22 mouse cellular contexts compared by ENCODE assay signal in genomic region chr13:113032831-113033230, GRCm38 (mm10). TPM values are rescaled to one million over a fixed set of nuclear protein-coding genes. Genes with fewer than 3 reads are reported as not detected.
DNase-seq lines count a peak whose midpoint lies in the region; ATAC-seq lines count a peak whose summit lies in the region.
"Had no signal": no experiment of that assay in that cellular context is flagged by ENCODE, and none has a peak within 500 bp of the region (broad histone marks: within the 10 kb centered on the region; RNA-seq: fewer than 3 reads in every experiment).

No protein-coding gene starts in this region.

- DNase-seq in forebrain, embryonic 14.5 days (ENCODE audit: low spot score): no peak
- DNase-seq in hindbrain, embryonic 11.5 days (ENCODE audit: low spot score): peak; percentile 13
- DNase-seq in midbrain, embryonic 11.5 days (ENCODE audit: low spot score, missing footprints): peak; percentile 88
- DNase-seq: gastrocnemius, postnatal 25 days; heart, adult 11 months; heart, postnatal 14 days; kidney, adult 8-10 months; liver, postnatal 0 days; lung, postnatal 36 days; spleen, adult 18-20 months had no signal

- peaks cover 14% of the 10 kb centered on the region; the same call in 1 of the 2 replicates for H3K4me1 ChIP-seq in forebrain, embryonic 14.5 days (ENCODE audit: control insufficient read depth, insufficient read depth, low read length)
- H3K4me1 ChIP-seq in forebrain, embryonic 12.5 days: peaks cover 25% of the 10 kb centered on the region
- H3K4me1 ChIP-seq in hindbrain, embryonic 11.5 days (replicated peaks; ENCODE audit: control insufficient read depth, insufficient read depth, low read length): peaks cover 7% of the 10 kb centered on the region
- H3K4me1 ChIP-seq in hindbrain, embryonic 12.5 days: peaks cover 19% of the 10 kb centered on the region
- peaks cover 6% of the 10 kb centered on the region; the same call in 1 of the 2 replicates for H3K4me1 ChIP-seq in midbrain, embryonic 11.5 days (ENCODE audit: control insufficient read depth, insufficient read depth, low read length)
- H3K4me1 ChIP-seq in midbrain, embryonic 16.5 days (ENCODE audit: control insufficient read depth, insufficient read depth, low read length): peaks cover 17% of the 10 kb centered on the region
- peaks cover 6% of the 10 kb centered on the region; the same call in 1 of the 2 replicates for H3K4me1 ChIP-seq in neural tube, embryonic 14.5 days (ENCODE audit: control insufficient read depth, insufficient read depth, low read length)

- no peak overlapping the region for H3K27ac ChIP-seq in forebrain, embryonic 14.5 days (ENCODE audit: low read depth, low read length)
- no peak overlapping the region for H3K27ac ChIP-seq in forebrain, embryonic 12.5 days
- H3K27ac ChIP-seq in hindbrain, embryonic 11.5 days (ENCODE audit: low read depth, low read length): no peak overlapping the region
- H3K27ac ChIP-seq in hindbrain, embryonic 12.5 days: no peak overlapping the region
- no peak overlapping the region for H3K27ac ChIP-seq in midbrain, embryonic 11.5 days (ENCODE audit: low read depth, low read length)
- no peak overlapping the region for H3K27ac ChIP-seq in midbrain, embryonic 16.5 days (ENCODE audit: low read length)
- no peak overlapping the region for H3K27ac ChIP-seq in neural tube, embryonic 14.5 days (ENCODE audit: low read depth, low read length)
- H3K27ac ChIP-seq: embryonic facial prominence, embryonic 15.5 days; heart, embryonic 13.5 days; kidney, postnatal 0 days; liver, embryonic 12.5 days had no signal

- H3K9me3 ChIP-seq in forebrain, embryonic 14.5 days (replicated peaks; ENCODE audit: control insufficient read depth, low read length): no peaks in the 10 kb centered on the region
- H3K9me3 ChIP-seq in forebrain, embryonic 12.5 days: no peaks in the 10 kb centered on the region
- no peaks in the 10 kb centered on the region for H3K9me3 ChIP-seq in hindbrain, embryonic 11.5 days (ENCODE audit: control insufficient read depth, low read length)
- no peaks in the 10 kb centered on the region for H3K9me3 ChIP-seq in hindbrain, embryonic 12.5 days (replicated peaks)
- no peaks in the 10 kb centered on the region for H3K9me3 ChIP-seq in midbrain, embryonic 11.5 days (ENCODE audit: control insufficient read depth, low read length)
- H3K9me3 ChIP-seq in midbrain, embryonic 16.5 days (replicated peaks; ENCODE audit: control insufficient read depth, low read length, poor library complexity, severe bottlenecking): no peaks in the 10 kb centered on the region
- no peaks in the 10 kb centered on the region for H3K9me3 ChIP-seq in neural tube, embryonic 14.5 days (ENCODE audit: control insufficient read depth, low read length)
- H3K9me3 ChIP-seq: embryonic facial prominence, embryonic 10.5 days; embryonic facial prominence, embryonic 15.5 days; G1E; heart, embryonic 13.5 days; liver, embryonic 12.5 days had no signal

- no peak overlapping the region for H3K4me3 ChIP-seq in forebrain, embryonic 14.5 days (ENCODE audit: low read depth, low read length)
- H3K4me3 ChIP-seq in forebrain, embryonic 12.5 days (replicated peaks): no peak overlapping the region
- H3K4me3 ChIP-seq in hindbrain, embryonic 11.5 days (ENCODE audit: low read depth, low read length): no peak overlapping the region
- no peak overlapping the region for H3K4me3 ChIP-seq in hindbrain, embryonic 12.5 days
- no peak overlapping the region for H3K4me3 ChIP-seq in midbrain, embryonic 11.5 days (ENCODE audit: low read depth, low read length)
- no peak overlapping the region for H3K4me3 ChIP-seq in midbrain, embryonic 16.5 days (ENCODE audit: low read depth, low read length)
- H3K4me3 ChIP-seq in neural tube, embryonic 14.5 days (ENCODE audit: low read depth, low read length): no peak overlapping the region

- peaks cover 26% of the 10 kb centered on the region for H3K27me3 ChIP-seq in forebrain, embryonic 14.5 days (replicated peaks; ENCODE audit: control insufficient read depth, insufficient read depth, low read length)
- H3K27me3 ChIP-seq in forebrain, embryonic 12.5 days: peaks cover 61% of the 10 kb centered on the region
- peaks cover 27% of the 10 kb centered on the region for H3K27me3 ChIP-seq in hindbrain, embryonic 11.5 days (ENCODE audit: control insufficient read depth, insufficient read depth, low read length)
- H3K27me3 ChIP-seq in hindbrain, embryonic 12.5 days: peaks cover 50% of the 10 kb centered on the region
- H3K27me3 ChIP-seq in midbrain, embryonic 11.5 days (ENCODE audit: control insufficient read depth, insufficient read depth, low read length): peaks cover 32% of the 10 kb centered on the region
- peaks cover 21% of the 10 kb centered on the region for H3K27me3 ChIP-seq in midbrain, embryonic 16.5 days (ENCODE audit: control insufficient read depth, insufficient read depth, low read depth, low read length)
- H3K27me3 ChIP-seq in neural tube, embryonic 14.5 days (ENCODE audit: control insufficient read depth, insufficient read depth, low read length): peaks cover 16% of the 10 kb centered on the region

- no peaks in the 10 kb centered on the region for H3K36me3 ChIP-seq in forebrain, embryonic 14.5 days (ENCODE audit: control insufficient read depth, insufficient read depth, low read length)
- H3K36me3 ChIP-seq in forebrain, embryonic 12.5 days (replicated peaks): no peaks in the 10 kb centered on the region
- no peaks in the 10 kb centered on the region for H3K36me3 ChIP-seq in hindbrain, embryonic 11.5 days (ENCODE audit: control insufficient read depth, insufficient read depth, low read length)
- H3K36me3 ChIP-seq in hindbrain, embryonic 12.5 days: no peaks in the 10 kb centered on the region
- no peaks in the 10 kb centered on the region for H3K36me3 ChIP-seq in midbrain, embryonic 11.5 days (ENCODE audit: control insufficient read depth, insufficient read depth, low read length)
- no peaks in the 10 kb centered on the region for H3K36me3 ChIP-seq in midbrain, embryonic 16.5 days (ENCODE audit: control insufficient read depth, insufficient read depth, low read length)
- no peaks in the 10 kb centered on the region for H3K36me3 ChIP-seq in neural tube, embryonic 14.5 days (ENCODE audit: control insufficient read depth, insufficient read depth, low read length)
- H3K36me3 ChIP-seq: embryonic facial prominence, embryonic 10.5 days; embryonic facial prominence, embryonic 15.5 days; G1E; heart, embryonic 13.5 days; liver, embryonic 12.5 days had no signal

- ATAC-seq in forebrain, embryonic 14.5 days: no peak
- no peak for ATAC-seq in forebrain, embryonic 12.5 days (ENCODE audit: low FRiP score)
- no peak for ATAC-seq in hindbrain, embryonic 11.5 days (ENCODE audit: low FRiP score)
- no peak for ATAC-seq in hindbrain, embryonic 12.5 days (ENCODE audit: low FRiP score)
- no peak for ATAC-seq in midbrain, embryonic 11.5 days (ENCODE audit: low FRiP score)
- ATAC-seq in midbrain, embryonic 16.5 days: no peak
- ATAC-seq in neural tube, embryonic 14.5 days (ENCODE audit: low read depth): no peak
- ATAC-seq: intestine, embryonic 16.5 days; liver, embryonic 12.5 days; liver, postnatal 0 days had no signal

- peak overlapping the region; percentile 85; the same call in 1 of the 2 replicates for H3K4me2 ChIP-seq in forebrain, embryonic 14.5 days (ENCODE audit: low read length)
- no peak overlapping the region for H3K4me2 ChIP-seq in forebrain, embryonic 12.5 days
- H3K4me2 ChIP-seq in hindbrain, embryonic 11.5 days (replicated peaks; ENCODE audit: low read depth, low read length): no peak overlapping the region
- H3K4me2 ChIP-seq in hindbrain, embryonic 12.5 days (replicated peaks): no peak overlapping the region
- H3K4me2 ChIP-seq in midbrain, embryonic 11.5 days: no peak overlapping the region
- no peak overlapping the region for H3K4me2 ChIP-seq in midbrain, embryonic 16.5 days (ENCODE audit: low read length)
- H3K4me2 ChIP-seq in neural tube, embryonic 14.5 days (ENCODE audit: low read depth, low read length): peak overlapping the region; percentile 80; the same call in 1 of the 2 replicates

- H3K9ac ChIP-seq in forebrain, embryonic 14.5 days (ENCODE audit: low read length): no peak overlapping the region
- H3K9ac ChIP-seq in forebrain, embryonic 12.5 days: no peak overlapping the region
- H3K9ac ChIP-seq in hindbrain, embryonic 11.5 days (ENCODE audit: low read depth, low read length): no peak overlapping the region
- H3K9ac ChIP-seq in hindbrain, embryonic 12.5 days: no peak overlapping the region
- H3K9ac ChIP-seq in midbrain, embryonic 11.5 days (ENCODE audit: low read length): no peak overlapping the region
- no peak overlapping the region for H3K9ac ChIP-seq in midbrain, embryonic 16.5 days (ENCODE audit: low read depth, low read length)
- no peak overlapping the region for H3K9ac ChIP-seq in neural tube, embryonic 14.5 days (replicated peaks; ENCODE audit: low read depth, low read length)
- H3K9ac ChIP-seq: liver, postnatal 0 days had no signal

RNA-seq across cellular contexts. Expression of gene Cdc20b, which starts 2.1 kb away (rescaled TPM):
- polyA plus RNA-seq in forebrain, embryonic 14.5 days (2014; fragmentation: Nextera tagmentation; extraction: Ambion mirVana): 0.43 and 0.71 TPM in 2 replicates
- 0.97 and 1.3 TPM in 2 replicates for polyA plus RNA-seq in forebrain, embryonic 12.5 days (2016; fragmentation: Nextera tagmentation; extraction: Ambion mirVana)
- 0.92 and 2.1 TPM in 2 replicates for polyA plus RNA-seq in hindbrain, embryonic 11.5 days (2014; fragmentation: Nextera tagmentation; extraction: Ambion mirVana)
- polyA plus RNA-seq in hindbrain, embryonic 12.5 days (2016; fragmentation: Nextera tagmentation; extraction: Ambion mirVana): 0.68 and 2.1 TPM in 2 replicates
- polyA plus RNA-seq in midbrain, embryonic 11.5 days (2014; fragmentation: Nextera tagmentation; extraction: Ambion mirVana): not detected in 2 replicates
- polyA plus RNA-seq in midbrain, embryonic 16.5 days (2015; fragmentation: Nextera tagmentation; extraction: Ambion mirVana): 0.51 and 0.55 TPM in 2 replicates
- polyA plus RNA-seq in neural tube, embryonic 14.5 days (2014; fragmentation: Nextera tagmentation; extraction: Ambion mirVana): 0.12 TPM in 1 of 2 replicates, not detected in the other
- polyA plus RNA-seq: G1E; heart, embryonic 13.5 days; intestine, embryonic 16.5 days; kidney, postnatal 0 days; limb, embryonic 14.5 days; liver, embryonic 12.5 days; liver, postnatal 0 days had no signal

RNA-seq across cellular contexts. Expression of gene Gpx8, which starts 13.4 kb away (rescaled TPM):
- 57.7 and 59.3 TPM in 2 replicates for polyA plus RNA-seq in forebrain, embryonic 14.5 days (2014; fragmentation: Nextera tagmentation; extraction: Ambion mirVana)
- 77.0 and 81.2 TPM in 2 replicates for polyA plus RNA-seq in forebrain, embryonic 12.5 days (2016; fragmentation: Nextera tagmentation; extraction: Ambion mirVana)
- 103 and 105 TPM in 2 replicates for polyA plus RNA-seq in hindbrain, embryonic 11.5 days (2014; fragmentation: Nextera tagmentation; extraction: Ambion mirVana)
- 110 and 116 TPM in 2 replicates for polyA plus RNA-seq in hindbrain, embryonic 12.5 days (2016; fragmentation: Nextera tagmentation; extraction: Ambion mirVana)
- 117 and 123 TPM in 2 replicates for polyA plus RNA-seq in midbrain, embryonic 11.5 days (2014; fragmentation: Nextera tagmentation; extraction: Ambion mirVana)
- polyA plus RNA-seq in midbrain, embryonic 16.5 days (2015; fragmentation: Nextera tagmentation; extraction: Ambion mirVana): 38.4 and 40.5 TPM in 2 replicates
- polyA plus RNA-seq in neural tube, embryonic 14.5 days (2014; fragmentation: Nextera tagmentation; extraction: Ambion mirVana): 34.1 and 75.7 TPM in 2 replicates
- polyA plus RNA-seq: G1E had no signal

RNA-seq across cellular contexts. Expression of gene Mcidas, which starts 39.2 kb away (rescaled TPM):
- polyA plus RNA-seq in forebrain, embryonic 14.5 days (2014; fragmentation: Nextera tagmentation; extraction: Ambion mirVana): 0.73 and 0.94 TPM in 2 replicates
- 2.2 and 3.6 TPM in 2 replicates for polyA plus RNA-seq in forebrain, embryonic 12.5 days (2016; fragmentation: Nextera tagmentation; extraction: Ambion mirVana)
- polyA plus RNA-seq in hindbrain, embryonic 11.5 days (2014; fragmentation: Nextera tagmentation; extraction: Ambion mirVana): 2.2 and 2.7 TPM in 2 replicates
- 1.6 and 1.7 TPM in 2 replicates for polyA plus RNA-seq in hindbrain, embryonic 12.5 days (2016; fragmentation: Nextera tagmentation; extraction: Ambion mirVana)
- polyA plus RNA-seq in midbrain, embryonic 11.5 days (2014; fragmentation: Nextera tagmentation; extraction: Ambion mirVana): 0.12 TPM in 2 replicates
- polyA plus RNA-seq in midbrain, embryonic 16.5 days (2015; fragmentation: Nextera tagmentation; extraction: Ambion mirVana): 0.53 and 0.57 TPM in 2 replicates
- 0.11 TPM in 1 of 2 replicates, not detected in the other for polyA plus RNA-seq in neural tube, embryonic 14.5 days (2014; fragmentation: Nextera tagmentation; extraction: Ambion mirVana)
- polyA plus RNA-seq: G1E; heart, embryonic 13.5 days; kidney, postnatal 0 days; limb, embryonic 14.5 days; liver, embryonic 12.5 days; liver, postnatal 0 days had no signal

RNA-seq across cellular contexts. Expression of gene Ccno, which starts 45.2 kb away (rescaled TPM):
- polyA plus RNA-seq in forebrain, embryonic 14.5 days (2014; fragmentation: Nextera tagmentation; extraction: Ambion mirVana): 1.5 and 2.2 TPM in 2 replicates
- polyA plus RNA-seq in forebrain, embryonic 12.5 days (2016; fragmentation: Nextera tagmentation; extraction: Ambion mirVana): 4.4 and 7.2 TPM in 2 replicates
- polyA plus RNA-seq in hindbrain, embryonic 11.5 days (2014; fragmentation: Nextera tagmentation; extraction: Ambion mirVana): 2.6 and 5.0 TPM in 2 replicates
- polyA plus RNA-seq in hindbrain, embryonic 12.5 days (2016; fragmentation: Nextera tagmentation; extraction: Ambion mirVana): 2.8 and 3.7 TPM in 2 replicates
- 0.39 and 0.68 TPM in 2 replicates for polyA plus RNA-seq in midbrain, embryonic 11.5 days (2014; fragmentation: Nextera tagmentation; extraction: Ambion mirVana)
- polyA plus RNA-seq in midbrain, embryonic 16.5 days (2015; fragmentation: Nextera tagmentation; extraction: Ambion mirVana): 1.2 and 1.5 TPM in 2 replicates
- polyA plus RNA-seq in neural tube, embryonic 14.5 days (2014; fragmentation: Nextera tagmentation; extraction: Ambion mirVana): 0.21 TPM in 1 of 2 replicates, not detected in the other
- polyA plus RNA-seq: G1E had no signal

Comparison
In these comparisons a context has a peak if more than half of its experiments do, and no peak if none do; other contexts are left out.
1. H3K4me2 ChIP-seq: peak in forebrain, embryonic 14.5 days (single experiment) and neural tube, embryonic 14.5 days (single experiment); none in forebrain, embryonic 12.5 days (single experiment), hindbrain, embryonic 11.5 days (single experiment), hindbrain, embryonic 12.5 days (single experiment), midbrain, embryonic 11.5 days (single experiment) and midbrain, embryonic 16.5 days (single experiment).